Mouse (Mus musculus) heart, embryonic 16.5 days (tissue): ENCODE measurements at regions not wholly inside any gene's neighbourhood (a gene's known extent, or its start where the extent isn't known, plus 50 kb on each side); places are given as distances from the start of the nearest gene placed in this dataset.
"Not testable (repeated sequence)": the region's sequence is repeated elsewhere in the genome, so short reads cannot be mapped to it uniquely, and the experiment has no call there.

Source experiments
- ATAC-seq: fragments of 200-750 bp; cut with Nextera tagmentation; replicated peaks from 2 replicates; pipeline ENCODE4 v1.8.0; 2017; ENCODE audit warnings: moderate number of reproducible peaks; ENCODE audit not compliant: insufficient read depth, low FRiP score; ENCODE audit errors: extremely low read depth
- H3K27ac ChIP-seq: fragments of 300-500 bp; sonication (generic); 2 replicates; pipeline ENCODE4 v1.5.1; 2014; ENCODE audit warnings: mild to moderate bottlenecking, low read length, control low read depth, moderate library complexity
- H3K27me3 ChIP-seq: fragments of 300-500 bp; sonication (generic); 2 replicates; pipeline ENCODE4 v1.6.1; 2014; ENCODE audit warnings: low read length, mixed read lengths; ENCODE audit not compliant: control insufficient read depth, insufficient read depth
- H3K36me3 ChIP-seq: fragments of 300-500 bp; sonication (generic); 2 replicates; pipeline ENCODE4 v1.6.1; 2014; ENCODE audit not compliant: control insufficient read depth, insufficient read depth
- H3K4me1 ChIP-seq: fragments of 300-500 bp; sonication (generic); 2 replicates; pipeline ENCODE4 v1.6.1; 2014; ENCODE audit warnings: low read length, mixed read lengths; ENCODE audit not compliant: control insufficient read depth, insufficient read depth
- H3K4me2 ChIP-seq: fragments of 300-500 bp; sonication (generic); 2 replicates; pipeline ENCODE4 v1.6.1; 2014; ENCODE audit warnings: low read depth, mild to moderate bottlenecking, control low read depth, low read length
- H3K4me3 ChIP-seq: fragments of 300-500 bp; sonication (generic); 2 replicates; pipeline ENCODE4 v1.5.1; 2014; ENCODE audit warnings: mild to moderate bottlenecking, control low read depth, low read length
- H3K9ac ChIP-seq: fragments of 300-500 bp; sonication (generic); 2 replicates; pipeline ENCODE4 v1.6.1; 2014; ENCODE audit warnings: low read length, control low read depth
- H3K9me3 ChIP-seq: fragments of 300-500 bp; sonication (generic); replicated peaks from 2 replicates; pipeline ENCODE4 v1.6.1; 2016; ENCODE audit warnings: low read length; ENCODE audit not compliant: control insufficient read depth
- WGBS: fragments of 180-500 bp; shearing (Covaris S2); extraction: QIAGEN DNeasy Blood & Tissue Kit; methylation state at CpG from one replicate; pipeline ENCODE4 v1.1.7; 2014; 5-methylcytosine and 5-hydroxymethylcytosine counted together

- WGBS = 84% methylated on average over 2 of the region's 2 CpGs
- Histone ChIP-seq H3K27ac (no peak overlapping the region), H3K27me3 (no peaks in the 10 kb centered on the region), H3K4me1 (no peaks in the 10 kb centered on the region), H3K9me3 (no peaks in the 10 kb centered on the region), H3K4me2 (no peak overlapping the region), H3K36me3 (no peaks in the 10 kb centered on the region), H3K9ac (no peak overlapping the region), H3K4me3 (no peak overlapping the region)
- ATAC-seq = no peak
Measured at GRCm38 (mm10) chr8:102064137-102064536, 721.3 kb downstream of the Cdh11 start.

DNA sequence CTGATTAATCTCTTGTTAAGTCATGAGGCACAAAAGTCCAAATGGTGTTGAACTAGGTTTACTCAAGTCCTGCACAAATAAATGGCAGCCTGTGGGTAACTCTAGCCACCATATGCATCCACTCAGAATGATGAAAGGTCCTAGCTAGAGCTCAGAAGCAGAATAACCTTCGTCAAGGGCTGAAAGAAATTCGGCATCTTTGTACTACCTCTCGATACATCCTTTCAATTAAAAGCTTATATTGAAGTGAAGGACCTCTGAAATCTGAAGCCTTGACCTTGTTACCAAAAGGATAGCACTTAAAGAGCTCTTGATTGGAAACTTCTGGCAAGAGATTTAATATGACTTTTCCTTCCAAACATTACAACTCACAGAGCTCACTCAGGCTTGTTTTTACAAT is 732.0 kb downstream of the Cdh11 start:
- 79% methylated on average over 3 of the region's 3 CpGs for WGBS
- no peaks in the 10 kb centered on the region for H3K36me3 ChIP-seq
- no peak overlapping the region for H3K4me2 ChIP-seq

GRCm38 (mm10) chr8:102026956-102027927 is 758.2 kb downstream of the Cdh11 start:
- Histone ChIP-seq H3K9ac (no peak overlapping the region), H3K4me2 (no peak overlapping the region), H3K36me3 (no peaks in the 10 kb centered on the region), H3K4me3 (no peak overlapping the region), H3K27ac (no peak overlapping the region), H3K4me1 (no peaks in the 10 kb centered on the region), H3K9me3 (no peaks in the 10 kb centered on the region), H3K27me3 (no peaks in the 10 kb centered on the region)
- ATAC-seq = no peak
- 79% methylated on average over 5 of the region's 5 CpGs for WGBS

More for the DNA sequence above, 732.0 kb downstream of the Cdh11 start:
- no peaks in the 10 kb centered on the region for H3K4me1 ChIP-seq
- no peak overlapping the region for H3K27ac ChIP-seq
- no peaks in the 10 kb centered on the region for H3K27me3 ChIP-seq
- H3K9ac ChIP-seq = no peak overlapping the region
- no peaks in the 10 kb centered on the region for H3K9me3 ChIP-seq
- no peak overlapping the region for H3K4me3 ChIP-seq
- no peak for ATAC-seq

DNA sequence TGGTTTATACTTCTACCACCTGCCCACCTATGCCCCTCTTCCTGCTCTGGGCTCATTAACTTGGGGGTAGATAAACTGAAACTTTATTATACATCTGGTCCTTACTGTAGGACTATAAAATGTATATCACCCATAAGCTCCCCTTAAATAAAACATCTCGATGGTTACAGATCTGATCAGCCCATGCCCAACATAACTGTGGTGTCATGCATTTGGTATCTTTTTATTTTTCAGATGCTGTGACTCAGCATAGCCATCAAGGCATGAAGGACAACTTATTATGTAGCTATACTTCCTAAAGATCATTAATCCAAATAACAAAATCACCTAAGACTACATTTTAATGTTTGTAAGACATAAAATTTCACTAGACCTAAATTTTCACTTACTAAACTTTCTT is 761.0 kb downstream of the Cdh11 start:
- Histone ChIP-seq H3K4me1 (no peaks in the 10 kb centered on the region), H3K36me3 (no peaks in the 10 kb centered on the region), H3K4me2 (no peak overlapping the region), H3K9ac (no peak overlapping the region), H3K9me3 (no peaks in the 10 kb centered on the region), H3K27ac (no peak overlapping the region), H3K27me3 (no peaks in the 10 kb centered on the region), H3K4me3 (no peak overlapping the region)
- ATAC-seq = no peak
- WGBS = 72% methylated on average over 1 of the region's 1 CpGs

- Histone ChIP-seq H3K27ac (no peak overlapping the region), H3K36me3 (no peaks in the 10 kb centered on the region), H3K4me1 (no peaks in the 10 kb centered on the region), H3K9ac (no peak overlapping the region), H3K4me2 (no peak overlapping the region), H3K9me3 (no peaks in the 10 kb centered on the region), H3K4me3 (no peak overlapping the region), H3K27me3 (no peaks in the 10 kb centered on the region)
- ATAC-seq = no peak
- 41% methylated on average over 2 of the region's 2 CpGs for WGBS
Measured at GRCm38 (mm10) chr8:102017776-102018175, 767.7 kb downstream of the Cdh11 start.

DNA sequence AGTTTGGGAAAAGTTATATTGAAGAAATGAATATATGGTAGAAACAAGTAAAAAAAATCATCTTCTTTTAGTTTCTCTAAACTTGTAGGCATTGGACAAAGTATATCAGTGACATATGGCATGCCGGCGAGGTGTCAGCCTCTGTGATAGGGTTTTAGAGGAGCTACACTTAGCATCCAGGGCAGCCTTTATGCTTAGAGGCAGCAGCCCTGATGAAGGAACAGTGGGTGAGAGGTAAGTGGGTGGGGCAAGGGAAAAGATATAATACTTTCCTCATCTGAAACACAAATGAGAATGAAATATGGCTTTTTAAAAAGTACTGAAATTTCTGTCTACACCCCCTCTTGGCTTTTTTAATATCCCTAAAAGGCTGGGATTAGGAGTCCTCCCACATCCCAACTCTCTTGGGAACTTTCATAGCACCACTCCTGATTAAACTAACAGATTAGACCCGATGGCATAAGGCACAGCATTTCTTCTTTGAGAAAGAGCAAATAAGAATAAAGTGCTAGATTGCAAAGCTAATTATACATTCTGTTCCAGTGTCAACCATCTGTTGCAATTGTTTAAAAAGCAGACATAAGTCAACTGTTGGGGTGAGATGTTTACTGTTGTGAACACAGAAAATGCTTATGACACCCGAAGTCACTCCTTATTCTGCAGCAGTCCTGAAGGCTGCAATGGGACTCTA is 785.0 kb downstream of the Cdh11 start:
- no peak for ATAC-seq
- Histone ChIP-seq H3K4me1 (no peaks in the 10 kb centered on the region), H3K4me3 (no peak overlapping the region), H3K9me3 (no peaks in the 10 kb centered on the region), H3K27me3 (no peaks in the 10 kb centered on the region), H3K36me3 (no peaks in the 10 kb centered on the region), H3K27ac (no peak overlapping the region), H3K9ac (no peak overlapping the region), H3K4me2 (no peak overlapping the region)
- 58% methylated on average over 4 of the region's 4 CpGs for WGBS

DNA sequence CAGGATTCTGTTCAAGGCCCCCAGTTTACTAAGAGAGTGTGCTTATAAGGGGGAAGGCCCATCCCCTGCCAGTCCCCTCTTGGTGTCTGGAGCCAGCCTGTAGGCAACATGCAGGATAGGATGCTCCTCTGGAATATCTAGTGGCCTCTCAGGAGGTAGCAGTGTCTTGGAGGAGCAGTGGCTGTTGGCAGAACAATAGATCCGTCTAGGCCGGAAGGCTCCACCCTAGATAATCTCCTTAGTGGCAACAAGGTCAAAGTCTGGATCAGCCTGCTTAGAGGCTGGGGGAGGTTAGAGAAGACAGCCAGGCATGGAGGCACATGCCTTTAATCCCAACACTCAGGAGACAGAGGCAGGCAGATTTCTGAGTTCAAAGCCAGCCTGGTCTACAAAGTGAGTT is 788.7 kb downstream of the Cdh11 start:
- 69% methylated on average over 2 of the region's 2 CpGs for WGBS
- H3K27me3 ChIP-seq, H3K4me1 ChIP-seq, H3K36me3 ChIP-seq, H3K4me3 ChIP-seq, H3K27ac ChIP-seq, H3K4me2 ChIP-seq, H3K9me3 ChIP-seq, ATAC-seq, H3K9ac ChIP-seq: not testable (repeated sequence)

- no peaks in the 10 kb centered on the region for H3K27me3 ChIP-seq
- H3K9ac ChIP-seq = no peak overlapping the region
- no peaks in the 10 kb centered on the region for H3K9me3 ChIP-seq
- ATAC-seq = no peak
- no peak overlapping the region for H3K27ac ChIP-seq
- no peaks in the 10 kb centered on the region for H3K4me1 ChIP-seq
- no peak overlapping the region for H3K4me3 ChIP-seq
- H3K4me2 ChIP-seq = no peak overlapping the region
- 84% methylated on average over 2 of the region's 2 CpGs for WGBS
- H3K36me3 ChIP-seq = no peaks in the 10 kb centered on the region
Measured at GRCm38 (mm10) chr8:101956832-101957231, 828.6 kb downstream of the Cdh11 start.

DNA sequence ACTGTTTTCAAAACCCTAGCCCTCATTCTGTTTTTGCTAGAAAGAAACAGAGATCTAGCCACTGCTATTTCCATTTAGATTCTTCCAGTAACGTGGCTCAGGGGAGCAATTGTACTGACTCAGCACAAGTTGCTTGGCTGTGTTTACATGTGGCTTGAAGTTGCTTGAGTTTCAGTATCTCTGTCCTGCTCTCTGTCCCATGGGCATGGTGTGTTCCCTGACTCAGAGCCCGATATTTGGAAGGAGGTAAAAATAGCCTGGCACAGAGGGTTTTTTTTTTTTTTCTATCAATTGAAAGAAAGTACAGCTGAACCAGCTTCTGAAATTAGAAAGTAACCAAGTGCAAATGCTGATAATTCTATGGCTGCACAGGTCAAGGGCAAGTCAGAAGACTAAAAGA is 834.8 kb downstream of the Cdh11 start:
- Histone ChIP-seq H3K27me3 (no peaks in the 10 kb centered on the region), H3K27ac (peak overlapping the region; percentile 80), H3K36me3 (no peaks in the 10 kb centered on the region), H3K9ac (no peak overlapping the region), H3K4me2 (no peak overlapping the region), H3K4me3 (no peak overlapping the region), H3K9me3 (no peaks in the 10 kb centered on the region), H3K4me1 (no peaks in the 10 kb centered on the region; the same call in 1 of the 2 replicates)
- peak; percentile 80 for ATAC-seq
- 22% methylated on average over 2 of the region's 2 CpGs for whole genome bisulfite sequencing
